Comparison of ENCODE assay signal across 7 mouse cellular contexts in the genomic region with DNA sequence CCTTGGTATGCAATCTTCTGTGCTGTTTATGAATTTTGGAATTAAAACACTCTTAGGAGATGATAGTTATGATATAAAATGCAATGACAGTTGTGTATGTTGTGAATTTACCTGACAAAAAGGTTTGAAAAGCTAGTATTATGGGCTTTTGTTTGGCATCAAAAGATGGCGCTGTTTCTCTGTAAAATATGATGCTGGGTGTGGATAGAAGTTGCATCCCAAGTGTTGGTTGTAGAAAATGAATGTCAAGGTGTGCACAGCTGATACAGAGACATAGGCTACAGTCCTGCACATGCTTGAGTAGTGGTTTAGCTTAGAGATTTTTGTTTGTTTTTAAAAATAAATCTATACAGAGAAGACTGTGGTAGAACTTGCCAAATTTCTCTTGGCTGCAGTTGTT.
A peak's percentile ranks its signal among the peaks of the same experiment; 100 is the strongest.
DNase-seq lines count a peak whose midpoint lies in the region; ATAC-seq lines count a peak whose summit lies in the region.

No protein-coding gene starts in this region.

- peak; percentile 56 for DNase-seq in layer of hippocampus, adult 11-12 months (ENCODE audit: low spot score)
- no peak for DNase-seq in layer of hippocampus, postnatal 36 days
- DNase-seq in brain, embryonic 18.5 days (ENCODE audit: low read depth, low spot score) = peak; percentile 22
- peak; percentile 20 for DNase-seq in induced T-regulatory cell, adult 2 months (ENCODE audit: low read depth)
- DNase-seq in naive thymus-derived CD4-positive, alpha-beta T cell, adult 2 months (ENCODE audit: low read depth) = peak; percentile 23
- no peak for DNase-seq in thymus, adult 18-20 months

- ATAC-seq in CD4-positive, CD25-positive, alpha-beta regulatory T cell, adult 4 months = peak; percentile 47

Comparison
In these comparisons a context has a peak if more than half of its experiments do, and no peak if none do; other contexts are left out.
1. DNase-seq: peak in layer of hippocampus, adult 11-12 months (single experiment), brain, embryonic 18.5 days (single experiment), induced T-regulatory cell, adult 2 months (single experiment) and naive thymus-derived CD4-positive, alpha-beta T cell, adult 2 months (single experiment); none in layer of hippocampus, postnatal 36 days (0 of 2) and thymus, adult 18-20 months (0 of 2).